Mouse (Mus musculus): ENCODE data around the gene Cdkn1b.

DNA sequence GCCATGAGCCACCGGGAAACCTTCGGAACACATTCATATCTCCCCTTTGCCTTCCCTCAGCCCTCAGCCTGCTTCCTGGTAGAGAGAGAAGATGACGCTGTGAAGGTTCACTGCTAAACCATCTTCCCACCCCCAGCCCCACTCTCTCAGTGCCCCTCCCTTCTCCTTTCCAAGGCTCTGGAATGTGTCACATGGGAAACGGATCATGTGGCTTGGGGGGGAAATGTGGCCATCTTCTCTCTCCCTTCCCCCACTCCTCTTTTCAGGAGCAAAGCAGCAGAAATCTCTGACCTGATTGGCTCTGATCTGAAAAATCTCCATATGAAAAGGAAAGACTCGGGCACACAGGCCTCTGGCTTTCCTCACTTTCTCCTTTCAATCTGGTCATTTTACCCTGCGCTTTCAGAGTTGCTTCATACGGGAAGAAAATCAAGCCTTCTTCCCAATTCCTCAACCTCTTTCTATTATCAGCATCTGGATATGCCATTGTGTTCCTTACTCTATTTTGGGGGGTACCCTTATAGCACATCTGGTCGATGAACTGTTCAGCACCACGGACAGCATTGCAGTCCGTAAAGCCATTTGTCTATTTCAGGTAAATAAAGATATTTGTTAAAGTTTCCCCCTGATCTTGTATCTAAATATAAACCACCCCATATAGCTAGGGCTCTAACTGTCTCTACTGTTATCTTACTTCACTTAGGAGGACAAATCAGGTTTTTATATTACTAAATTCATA is 32.3 kb upstream of the Cdkn1b start:
- TF ChIP-seq POLR2A (IDR thresholded peaks at IDR 0.05; ENCODE audit: low read depth, low read length): no peak
- no peak for TF ChIP-seq CTCF (IDR thresholded peaks at IDR 0.05; ENCODE audit: borderline replicate concordance, insufficient read depth, low read length)
